Mouse (Mus musculus) urinary bladder, adult 2 months (tissue): ENCODE results near the gene Slc31a1. TPM values are rescaled to one million over a fixed set of nuclear protein-coding genes. Genes with fewer than 3 reads are reported as not detected.

Experiments used
- polyA plus RNA-seq: library from polyadenylated mRNA; depleted of rRNA; stranded (reverse); fragments of >200 nt; gene quantifications from 2 replicates; pipeline ENCODE4 v1.2.3, GENCODE M21; 2012; rRNA removed

The Slc31a1 gene
- polyA plus RNA-seq, 1 experiment = 18.1 TPM

Other genes starting within 250 kb of the Slc31a1 start
- not detected in 2 replicates for gene Mup21, start 209.9 kb upstream of the Slc31a1 start, polyA plus RNA-seq
- gene Zfp37, start 129.7 kb upstream of the Slc31a1 start, polyA plus RNA-seq = 5.8 and 6.1 TPM in 2 replicates
- gene Slc31a2, start 98.2 kb upstream of the Slc31a1 start, polyA plus RNA-seq = 26.4 and 27.9 TPM in 2 replicates
- 25.5 and 25.9 TPM in 2 replicates for gene Fkbp15, start 179 bp upstream of the Slc31a1 start, polyA plus RNA-seq
- gene Cdc26, start 47.9 kb downstream of the Slc31a1 start, polyA plus RNA-seq = 72.6 and 74.0 TPM in 2 replicates
- 11.7 and 11.8 TPM in 2 replicates for gene Prpf4, start 48.1 kb downstream of the Slc31a1 start, polyA plus RNA-seq
- 0.08 and 0.19 TPM in 2 replicates for gene Rnf183, start 74.5 kb downstream of the Slc31a1 start, polyA plus RNA-seq
- 2.2 and 2.8 TPM in 2 replicates for gene Wdr31, start 110.2 kb downstream of the Slc31a1 start, polyA plus RNA-seq
- gene Bspry, start 119.3 kb downstream of the Slc31a1 start, polyA plus RNA-seq = 14.2 and 17.5 TPM in 2 replicates
- 6.6 and 6.7 TPM in 2 replicates for gene Hdhd3, start 142.7 kb downstream of the Slc31a1 start, polyA plus RNA-seq
- 32.0 and 34.9 TPM in 2 replicates for gene Alad, start 159.2 kb downstream of the Slc31a1 start, polyA plus RNA-seq
- 32.1 and 33.0 TPM in 2 replicates for gene Pole3, start 164.3 kb downstream of the Slc31a1 start, polyA plus RNA-seq
- 0.21 and 0.24 TPM in 2 replicates for gene 4933430I17Rik, start 164.6 kb downstream of the Slc31a1 start, polyA plus RNA-seq
- gene Rgs3, start 199.1 kb downstream of the Slc31a1 start, polyA plus RNA-seq = 56.4 and 57.0 TPM in 2 replicates